Mouse (Mus musculus): ENCODE data around the gene Galnt10. TPM values are rescaled to one million over a fixed set of nuclear protein-coding genes. Genes with fewer than 3 reads are reported as not detected.

The Galnt10 gene
- polyA plus RNA-seq, 1 experiment = 16.1 TPM

DNA sequence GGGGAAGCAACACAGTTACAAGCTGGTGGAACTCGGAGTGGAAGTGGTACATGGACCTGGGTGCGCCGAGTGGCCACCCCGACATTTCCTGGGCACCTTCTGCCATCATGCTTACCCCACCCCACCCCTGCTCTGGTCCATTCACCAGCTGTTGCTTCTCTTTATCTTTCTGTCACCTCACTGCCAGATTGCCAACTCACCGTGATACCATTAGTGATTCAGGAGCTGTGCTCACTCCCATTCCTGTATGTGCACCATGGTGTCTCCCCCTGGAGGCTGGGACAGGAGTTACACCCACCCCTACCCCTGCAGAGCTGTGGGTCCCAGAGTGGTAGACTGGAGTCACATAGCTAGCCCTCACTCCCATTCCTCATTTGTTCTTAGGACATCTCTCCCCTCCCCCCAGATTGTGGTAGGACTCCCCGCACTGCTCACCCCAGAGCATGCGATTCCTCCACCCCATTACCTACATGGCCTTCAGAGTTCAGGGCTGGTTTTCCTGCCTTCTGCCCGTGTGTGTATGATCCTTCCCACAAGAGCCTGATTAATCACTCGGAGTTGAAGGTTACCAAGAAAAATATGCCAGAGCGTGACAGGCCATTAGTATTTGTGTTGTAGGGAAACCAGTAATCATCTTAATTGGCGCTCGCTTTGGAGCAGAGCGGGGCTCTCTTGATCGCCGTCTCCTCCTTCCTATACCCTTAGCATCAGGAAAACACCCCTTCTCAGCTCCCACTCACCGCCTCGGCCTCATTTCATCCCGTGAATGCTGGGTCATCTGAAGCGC lies 102.2 kb downstream of the Galnt10 start:
- Histone ChIP-seq H3K9me3 (replicated peaks; ENCODE audit: control insufficient read depth, insufficient read depth, low read length, poor library complexity, severe bottlenecking) (no peaks in the 10 kb centered on the region), H3K9ac (ENCODE audit: low read depth, poor library complexity, severe bottlenecking) (no peak overlapping the region), H3K27ac (ENCODE audit: insufficient read depth, low read length) (no peak overlapping the region), H3K4me1 (ENCODE audit: control insufficient read depth, insufficient read depth, low read length) (no peaks in the 10 kb centered on the region), H3K36me3 (ENCODE audit: control insufficient read depth, insufficient read depth, low read length, poor library complexity, severe bottlenecking) (no peaks in the 10 kb centered on the region), H3K4me3 (ENCODE audit: low read depth, low read length) (no peak overlapping the region), H3K27me3 (ENCODE audit: control insufficient read depth, insufficient read depth, low read length, poor library complexity, severe bottlenecking) (no peaks in the 10 kb centered on the region)
- TF ChIP-seq EP300 (IDR thresholded peaks at IDR 0.05; ENCODE audit: insufficient read depth, low read depth, low read length) (no peak), CTCF (IDR thresholded peaks at IDR 0.05; ENCODE audit: low read depth, low read length) (peak; percentile 77)

DNA sequence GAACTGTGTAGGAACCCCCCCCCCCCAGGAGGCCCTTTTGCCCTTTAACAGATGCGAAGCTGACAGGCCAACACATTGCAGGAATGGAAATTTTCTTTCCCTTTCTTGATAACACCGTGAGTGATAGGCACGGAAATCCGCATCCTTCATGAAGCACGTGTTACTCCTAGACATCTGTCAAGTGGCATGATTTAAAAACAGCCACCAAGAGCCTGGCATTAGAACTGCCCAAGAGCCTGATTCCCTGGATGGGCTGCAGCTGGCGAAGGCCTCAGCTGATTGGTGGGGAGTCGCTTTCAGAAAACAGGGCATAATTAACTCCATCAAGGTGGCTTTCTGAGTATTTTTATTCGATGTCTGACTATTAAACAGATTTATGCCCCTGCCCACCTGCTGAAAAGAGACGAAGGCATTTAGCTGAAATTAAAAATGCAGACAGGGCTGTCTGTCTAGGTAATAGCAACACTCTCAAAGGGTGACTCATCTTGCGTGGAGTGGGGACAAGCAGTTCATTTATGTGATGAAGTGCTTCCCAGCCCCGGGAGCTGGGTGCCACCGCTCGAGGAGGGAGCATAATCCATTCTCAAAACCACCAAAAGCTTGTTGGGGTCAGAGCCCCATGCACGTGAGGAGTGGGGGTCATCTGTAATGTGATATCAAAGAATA lies 108.4 kb downstream of the Galnt10 start:
- Histone ChIP-seq H3K9me3 (replicated peaks; ENCODE audit: control insufficient read depth, insufficient read depth, low read length, poor library complexity, severe bottlenecking) (no peaks in the 10 kb centered on the region), H3K36me3 (ENCODE audit: control insufficient read depth, insufficient read depth, low read length, poor library complexity, severe bottlenecking) (no peaks in the 10 kb centered on the region), H3K4me3 (ENCODE audit: low read depth, low read length) (no peak overlapping the region), H3K27me3 (ENCODE audit: control insufficient read depth, insufficient read depth, low read length, poor library complexity, severe bottlenecking) (no peaks in the 10 kb centered on the region), H3K4me1 (ENCODE audit: control insufficient read depth, insufficient read depth, low read length) (no peaks in the 10 kb centered on the region), H3K9ac (ENCODE audit: low read depth, poor library complexity, severe bottlenecking) (no peak overlapping the region), H3K27ac (ENCODE audit: insufficient read depth, low read length) (no peak overlapping the region)
- TF ChIP-seq EP300 (IDR thresholded peaks at IDR 0.05; ENCODE audit: insufficient read depth, low read depth, low read length) (no peak), POLR2A (IDR thresholded peaks at IDR 0.05; ENCODE audit: insufficient read depth, low read length) (no peak), CTCF (IDR thresholded peaks at IDR 0.05; ENCODE audit: low read depth, low read length) (no peak)

DNA sequence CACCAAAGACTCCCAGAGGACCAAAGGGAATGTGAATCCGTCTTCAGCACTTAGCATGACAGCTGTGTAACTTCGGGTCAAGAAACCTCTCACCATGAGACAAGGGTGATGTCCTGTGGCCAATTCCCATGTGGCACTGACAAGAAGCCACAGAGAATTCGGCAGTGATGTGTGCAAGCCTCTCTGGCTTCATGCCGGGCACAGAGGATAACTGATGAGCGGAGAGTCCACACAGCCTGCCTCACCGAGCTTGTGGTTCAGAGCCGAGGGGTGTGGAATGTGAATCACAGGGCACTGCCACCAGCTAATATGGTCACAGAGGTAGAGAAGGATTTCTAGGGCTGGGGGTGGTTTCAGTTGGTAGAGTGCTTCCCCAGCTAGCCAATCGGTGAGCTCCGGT lies 113.4 kb downstream of the Galnt10 start:
- no peaks in the 10 kb centered on the region for H3K36me3 ChIP-seq (ENCODE audit: control insufficient read depth, insufficient read depth, low read length, poor library complexity, severe bottlenecking)
- no peak overlapping the region for H3K27ac ChIP-seq (ENCODE audit: insufficient read depth, low read length)
- H3K4me1 ChIP-seq (ENCODE audit: control insufficient read depth, insufficient read depth, low read length) = peaks cover 2% of the 10 kb centered on the region
- H3K27me3 ChIP-seq (ENCODE audit: control insufficient read depth, insufficient read depth, low read length, poor library complexity, severe bottlenecking) = no peaks in the 10 kb centered on the region
- TF ChIP-seq POLR2A (IDR thresholded peaks at IDR 0.05; ENCODE audit: insufficient read depth, low read length) (no peak), EP300 (IDR thresholded peaks at IDR 0.05; ENCODE audit: insufficient read depth, low read depth, low read length) (no peak), CTCF (IDR thresholded peaks at IDR 0.05; ENCODE audit: low read depth, low read length) (no peak)
- no peak overlapping the region for H3K9ac ChIP-seq (ENCODE audit: low read depth, poor library complexity, severe bottlenecking)
- H3K9me3 ChIP-seq (replicated peaks; ENCODE audit: control insufficient read depth, insufficient read depth, low read length, poor library complexity, severe bottlenecking) = no peaks in the 10 kb centered on the region
- H3K4me3 ChIP-seq (ENCODE audit: low read depth, low read length) = no peak overlapping the region

DNA sequence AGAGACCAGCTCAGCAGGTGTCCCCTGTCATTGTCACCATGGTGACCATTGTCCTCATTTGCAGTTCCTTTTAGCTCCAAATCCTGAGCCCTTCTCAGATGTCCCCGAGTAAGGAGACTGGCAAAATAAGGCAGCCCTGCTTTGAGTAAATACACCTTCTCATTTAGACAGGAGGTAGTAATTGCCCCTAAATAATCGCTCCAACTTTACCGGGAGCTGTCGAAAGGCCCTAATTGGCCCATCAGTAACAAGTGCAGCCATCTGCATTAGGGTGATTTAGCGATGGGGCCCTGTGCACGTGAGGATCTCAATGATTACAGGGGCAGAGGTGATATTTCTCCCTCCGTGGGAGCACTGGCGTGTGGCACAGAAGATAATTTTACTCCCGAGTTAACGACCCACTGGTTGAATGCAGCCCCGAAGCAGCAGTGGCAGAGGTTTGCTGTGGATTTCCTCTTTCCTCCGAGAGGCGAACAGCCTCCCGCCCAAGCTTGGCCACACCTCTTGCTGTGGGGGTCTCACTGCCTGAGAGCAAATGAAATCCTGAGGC lies 115.3 kb downstream of the Galnt10 start:
- TF ChIP-seq POLR2A (IDR thresholded peaks at IDR 0.05; ENCODE audit: insufficient read depth, low read length) (no peak), CTCF (IDR thresholded peaks at IDR 0.05; ENCODE audit: low read depth, low read length) (no peak), EP300 (IDR thresholded peaks at IDR 0.05; ENCODE audit: insufficient read depth, low read depth, low read length) (no peak)
- H3K27me3 ChIP-seq (ENCODE audit: control insufficient read depth, insufficient read depth, low read length, poor library complexity, severe bottlenecking) = no peaks in the 10 kb centered on the region
- H3K9ac ChIP-seq (ENCODE audit: low read depth, poor library complexity, severe bottlenecking) = no peak overlapping the region
- H3K36me3 ChIP-seq (ENCODE audit: control insufficient read depth, insufficient read depth, low read length, poor library complexity, severe bottlenecking) = no peaks in the 10 kb centered on the region
- no peaks in the 10 kb centered on the region for H3K9me3 ChIP-seq (replicated peaks; ENCODE audit: control insufficient read depth, insufficient read depth, low read length, poor library complexity, severe bottlenecking)
- H3K27ac ChIP-seq (ENCODE audit: insufficient read depth, low read length) = no peak overlapping the region
- H3K4me1 ChIP-seq (ENCODE audit: control insufficient read depth, insufficient read depth, low read length) = peaks cover 2% of the 10 kb centered on the region
- no peak overlapping the region for H3K4me3 ChIP-seq (ENCODE audit: low read depth, low read length)

DNA sequence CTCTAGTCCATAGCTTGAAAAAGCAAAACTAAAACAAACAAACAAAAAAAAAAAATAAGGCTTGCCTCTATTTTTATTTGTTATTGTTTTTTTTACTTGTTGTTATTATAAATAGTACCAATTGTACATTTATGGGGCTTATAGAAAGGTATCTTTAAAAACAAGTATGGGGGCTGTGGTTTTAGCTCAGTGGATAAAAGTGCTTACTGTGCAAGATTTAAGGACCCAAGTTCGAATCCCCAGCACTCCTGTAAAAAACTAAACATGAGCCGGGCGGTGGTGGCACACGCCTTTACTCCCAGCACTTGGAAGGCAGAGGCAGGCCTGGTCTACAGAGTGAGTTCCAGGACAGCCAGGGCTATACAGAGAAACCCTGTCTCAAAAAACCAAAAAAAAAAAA lies 116.1 kb downstream of the Galnt10 start:
- H3K9me3 ChIP-seq (replicated peaks; ENCODE audit: control insufficient read depth, insufficient read depth, low read length, poor library complexity, severe bottlenecking) = no peaks in the 10 kb centered on the region
- H3K4me1 ChIP-seq (ENCODE audit: control insufficient read depth, insufficient read depth, low read length) = peaks cover 2% of the 10 kb centered on the region
- TF ChIP-seq POLR2A (IDR thresholded peaks at IDR 0.05; ENCODE audit: insufficient read depth, low read length) = no peak
- TF ChIP-seq EP300 (IDR thresholded peaks at IDR 0.05; ENCODE audit: insufficient read depth, low read depth, low read length) = no peak
- TF ChIP-seq CTCF (IDR thresholded peaks at IDR 0.05; ENCODE audit: low read depth, low read length) = no peak
- no peaks in the 10 kb centered on the region for H3K36me3 ChIP-seq (ENCODE audit: control insufficient read depth, insufficient read depth, low read length, poor library complexity, severe bottlenecking)
- H3K9ac ChIP-seq (ENCODE audit: low read depth, poor library complexity, severe bottlenecking) = no peak overlapping the region
- H3K27ac ChIP-seq (ENCODE audit: insufficient read depth, low read length) = no peak overlapping the region
- H3K4me3 ChIP-seq (ENCODE audit: low read depth, low read length) = no peak overlapping the region
- H3K27me3 ChIP-seq (ENCODE audit: control insufficient read depth, insufficient read depth, low read length, poor library complexity, severe bottlenecking) = no peaks in the 10 kb centered on the region

DNA sequence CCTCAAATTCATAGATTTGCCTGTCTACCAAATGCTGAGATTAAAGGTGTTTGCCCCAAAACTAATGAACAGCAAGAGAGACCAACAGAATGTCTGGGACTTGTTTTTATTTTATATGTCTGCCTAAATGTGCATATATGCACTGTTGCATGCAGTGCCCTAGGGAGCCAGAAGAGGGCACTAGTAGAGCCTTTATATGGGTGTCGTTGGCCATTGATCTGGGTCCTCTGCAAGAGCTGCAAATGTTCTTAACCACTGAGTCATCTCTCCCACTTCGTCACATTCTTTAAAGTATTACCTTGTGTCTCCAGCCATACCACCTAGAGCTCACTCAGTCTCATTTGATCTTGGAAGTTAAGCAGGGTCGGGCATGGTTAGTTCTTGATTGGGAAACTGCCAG lies 118.9 kb downstream of the Galnt10 start:
- Histone ChIP-seq H3K36me3 (ENCODE audit: control insufficient read depth, insufficient read depth, low read length, poor library complexity, severe bottlenecking) (no peaks in the 10 kb centered on the region), H3K27me3 (ENCODE audit: control insufficient read depth, insufficient read depth, low read length, poor library complexity, severe bottlenecking) (no peaks in the 10 kb centered on the region), H3K9me3 (replicated peaks; ENCODE audit: control insufficient read depth, insufficient read depth, low read length, poor library complexity, severe bottlenecking) (no peaks in the 10 kb centered on the region), H3K4me1 (ENCODE audit: control insufficient read depth, insufficient read depth, low read length) (peaks cover 2% of the 10 kb centered on the region), H3K9ac (ENCODE audit: low read depth, poor library complexity, severe bottlenecking) (no peak overlapping the region), H3K4me3 (ENCODE audit: low read depth, low read length) (no peak overlapping the region), H3K27ac (ENCODE audit: insufficient read depth, low read length) (no peak overlapping the region)
- TF ChIP-seq POLR2A (IDR thresholded peaks at IDR 0.05; ENCODE audit: insufficient read depth, low read length) = no peak
- peak; percentile 21 for TF ChIP-seq CTCF (IDR thresholded peaks at IDR 0.05; ENCODE audit: low read depth, low read length)

All from ES-Bruce4 (cell line).